Mouse (Mus musculus) T-helper 17 cell (primary cell): ENCODE results near the gene Ccnd1.

Experiments used
- in situ Hi-C, 2 experiments: fragments of 300-600 bp; cut with MboI, MseI; formaldehyde crosslinking; loops; 1 replicate in 1 of 2; 2 replicates in 1 of 2; pipeline ENCODE4 v1.15.1; 2025; ENCODE audit warnings: high pct_unique_total_duplicates in 2 of 2

Ccnd1 gene

DNA sequence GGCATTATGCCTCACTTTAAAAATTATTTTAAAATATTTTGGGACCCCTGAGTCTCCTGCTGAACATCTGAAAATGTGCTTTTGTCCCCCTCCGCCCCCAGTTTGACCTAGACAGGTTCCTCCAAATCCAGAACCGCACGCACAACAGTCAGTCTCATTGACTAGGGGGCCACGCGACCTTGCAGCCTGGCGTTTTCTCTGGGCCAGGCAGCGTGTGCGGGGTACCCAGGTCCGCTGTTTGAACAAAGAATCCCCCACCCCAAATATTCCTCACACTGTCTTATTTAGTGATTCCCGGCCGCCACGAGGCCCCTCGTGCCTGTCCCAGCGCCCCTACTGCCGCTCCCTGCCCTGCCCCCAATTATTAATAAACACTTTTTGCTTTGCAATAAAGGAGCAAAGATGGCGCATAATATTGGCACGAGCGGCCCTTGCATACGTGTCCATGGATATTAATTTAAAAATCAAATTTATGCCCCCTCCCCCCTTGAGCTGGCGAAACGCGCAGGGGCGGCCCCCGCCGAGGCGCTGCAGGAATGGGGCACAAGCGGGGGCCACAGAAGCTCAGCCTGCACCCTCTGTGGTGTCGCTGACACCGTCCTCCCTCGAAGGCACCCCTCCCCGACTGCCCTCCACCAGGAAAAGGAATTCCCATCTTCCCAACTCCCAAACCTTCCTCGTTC is 923 bp downstream of the Ccnd1 start:
- in situ Hi-C loops: loop anchor here (5.0 to 10.0 kb wide), 3 partner anchors 176 to 303 kb away; no protein-coding TSS in a partner anchor

DNA sequence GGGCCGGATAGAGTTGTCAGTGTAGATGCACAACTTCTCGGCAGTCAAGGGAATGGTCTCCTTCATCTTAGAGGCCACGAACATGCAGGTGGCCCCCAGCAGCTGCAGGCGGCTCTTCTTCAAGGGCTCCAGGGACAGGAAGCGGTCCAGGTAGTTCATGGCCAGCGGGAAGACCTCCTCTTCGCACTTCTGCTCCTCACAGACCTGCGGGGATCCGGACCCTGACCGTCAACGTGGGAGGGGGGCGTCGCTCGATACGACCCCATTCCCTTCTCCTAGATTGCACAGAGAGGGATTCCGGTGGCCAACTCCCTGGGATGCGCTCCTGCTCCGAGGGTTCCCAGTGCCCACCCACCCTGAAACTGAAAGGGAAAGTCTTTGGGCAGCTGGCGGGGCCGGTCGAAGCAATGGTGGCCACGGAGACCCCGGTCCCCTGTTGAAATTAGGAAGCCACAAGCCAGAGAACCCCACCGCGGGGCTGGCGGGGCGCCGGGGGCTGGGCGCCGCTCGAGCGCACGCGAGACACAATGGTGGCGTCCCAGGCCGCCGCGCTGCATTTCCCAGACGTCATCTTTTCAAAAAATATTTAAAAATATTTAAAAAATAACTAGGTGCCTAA is 1.7 kb downstream of the Ccnd1 start:
- in situ Hi-C loops: loop anchor here (5.0 to 10.0 kb wide), 3 partner anchors 177 to 304 kb away; no protein-coding TSS in a partner anchor

- in situ Hi-C loops: loop anchor here (5.0 to 10.0 kb wide), 3 partner anchors 177 to 305 kb away; no protein-coding TSS in a partner anchor
Measured at GRCm38 (mm10) chr7:144937490-144937889, 2.2 kb downstream of the Ccnd1 start.

- in situ Hi-C loops: loop anchor here (5.0 to 10.0 kb wide), 3 partner anchors 178 to 306 kb away; no protein-coding TSS in a partner anchor
Measured at GRCm38 (mm10) chr7:144936311-144936880, 3.3 kb downstream of the Ccnd1 start.

- in situ Hi-C loops: loop anchor here (5.0 to 10.0 kb wide), 3 partner anchors 179 to 307 kb away; no protein-coding TSS in a partner anchor
Measured at GRCm38 (mm10) chr7:144935563-144935962, 4.2 kb downstream of the Ccnd1 start.

DNA sequence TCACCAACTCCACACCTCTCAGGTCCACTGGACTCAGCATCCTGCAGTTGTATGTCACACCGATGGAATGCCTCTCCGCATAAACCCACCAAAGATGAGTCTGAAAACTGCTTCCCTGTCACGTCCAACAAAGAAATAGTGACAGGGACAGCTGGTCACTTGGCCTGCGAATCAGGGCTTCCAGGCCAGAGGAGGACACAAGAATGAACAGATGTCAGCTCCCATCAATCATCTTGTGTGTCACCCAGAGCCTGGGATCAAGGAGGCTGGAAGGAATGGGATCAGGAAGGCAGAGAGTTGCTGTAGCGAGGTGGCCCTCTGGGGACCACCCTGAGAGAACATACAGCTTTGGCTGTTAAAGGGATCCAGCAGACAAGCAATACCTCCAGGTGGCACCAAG is 4.8 kb downstream of the Ccnd1 start:
- in situ Hi-C loops: loop anchor here (5.0 to 10.0 kb wide), 3 partner anchors 180 to 307 kb away; no protein-coding TSS in a partner anchor

GRCm38 (mm10) chr7:144933796-144934195 is 5.9 kb downstream of the Ccnd1 start:
- in situ Hi-C loops: loop anchor here in 1 of 2 experiments (10.0 kb wide), 1 partner anchor 181 kb away; no protein-coding TSS in a partner anchor

DNA sequence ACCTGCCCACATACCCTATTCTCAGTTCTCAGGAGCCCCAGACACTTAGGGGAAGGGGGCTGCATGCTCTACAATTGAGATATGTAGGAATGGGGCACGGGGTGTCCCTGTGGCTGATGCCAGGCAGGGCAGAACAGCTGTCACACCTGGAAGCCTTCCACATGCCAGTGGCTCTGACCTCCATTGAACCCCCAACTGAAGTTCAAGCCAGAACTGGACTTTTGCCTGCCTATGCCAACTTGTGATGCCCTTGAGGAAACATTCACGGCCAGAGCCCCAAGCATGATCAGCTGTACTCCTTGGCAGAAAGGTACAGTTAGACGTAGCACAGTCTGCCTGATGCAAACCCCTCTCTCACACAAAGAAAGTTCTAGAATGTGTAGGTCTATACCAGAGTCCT is 6.4 kb downstream of the Ccnd1 start:
- in situ Hi-C loops: loop anchor here in 1 of 2 experiments (10.0 kb wide), 1 partner anchor 181 kb away; no protein-coding TSS in a partner anchor

DNA sequence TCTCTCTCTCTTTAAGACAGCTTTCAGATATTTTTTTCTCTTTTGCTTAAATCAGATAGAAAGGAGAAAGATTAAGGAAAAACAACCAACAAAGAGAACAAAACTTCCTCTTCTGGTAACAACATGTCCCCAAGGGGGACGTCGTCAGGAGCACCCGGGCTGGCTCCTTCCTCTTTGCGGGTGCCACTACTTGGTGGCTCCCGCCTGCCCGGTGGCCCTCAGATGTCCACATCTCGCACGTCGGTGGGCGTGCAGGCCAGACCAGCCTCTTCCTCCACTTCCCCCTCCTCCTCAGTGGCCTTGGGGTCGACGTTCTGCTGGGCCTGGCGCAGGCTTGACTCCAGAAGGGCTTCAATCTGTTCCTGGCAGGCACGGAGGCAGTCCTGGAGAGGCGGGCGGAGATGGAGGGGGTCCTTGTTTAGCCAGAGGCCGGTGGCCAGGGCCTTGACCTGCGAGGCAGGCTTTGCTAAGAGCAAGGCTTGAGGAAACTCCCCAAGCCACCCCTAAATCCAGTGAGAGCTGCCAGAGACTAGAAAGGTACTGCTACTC is 7.3 kb downstream of the Ccnd1 start:
- in situ Hi-C loops: loop anchor here in 1 of 2 experiments (10.0 kb wide), 1 partner anchor 182 kb away; no protein-coding TSS in a partner anchor

DNA sequence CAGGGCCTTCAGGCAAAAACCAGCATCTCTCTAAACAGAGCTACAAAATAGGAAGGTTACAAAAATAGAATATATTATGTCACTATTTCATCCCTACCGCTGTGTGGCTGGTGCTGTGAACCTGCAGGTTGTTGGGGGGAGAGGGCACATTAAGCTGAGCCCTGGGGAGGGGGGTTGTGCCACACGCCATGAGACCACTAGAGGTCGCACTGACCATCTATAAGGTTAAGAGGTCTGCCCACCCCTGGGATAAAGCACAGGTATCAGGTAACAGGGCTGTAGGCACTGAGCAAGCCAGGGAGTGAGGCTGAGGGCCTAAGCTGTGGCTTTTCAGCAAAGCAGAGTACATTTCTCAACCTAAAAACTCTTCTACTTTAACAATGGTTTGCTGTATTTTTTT is 7.9 kb downstream of the Ccnd1 start:
- in situ Hi-C loops: loop anchor here in 1 of 2 experiments (10.0 kb wide), 1 partner anchor 183 kb away; no protein-coding TSS in a partner anchor

DNA sequence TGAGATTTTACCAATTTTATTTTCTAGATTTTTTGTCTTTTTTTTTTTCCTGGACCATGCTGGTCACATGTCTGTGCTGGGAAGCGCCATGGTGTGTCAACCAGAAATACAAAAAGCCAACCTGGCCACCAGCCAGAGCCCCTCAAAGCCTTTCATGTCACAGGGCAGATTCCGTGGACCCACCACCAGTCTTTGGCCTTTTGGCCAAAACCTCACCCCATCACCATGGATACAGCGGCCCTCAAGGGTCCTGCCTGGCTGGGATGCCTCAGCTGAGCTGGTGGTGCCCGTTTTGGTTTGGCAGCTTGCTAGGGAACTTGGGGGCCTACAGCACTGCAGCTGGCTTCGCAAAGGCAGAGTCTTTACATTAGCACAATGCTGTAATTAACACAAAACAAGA is 9.8 kb downstream of the Ccnd1 start:
- in situ Hi-C loops: loop anchor here in 1 of 2 experiments (10.0 kb wide), 1 partner anchor 185 kb away; no protein-coding TSS in a partner anchor

DNA sequence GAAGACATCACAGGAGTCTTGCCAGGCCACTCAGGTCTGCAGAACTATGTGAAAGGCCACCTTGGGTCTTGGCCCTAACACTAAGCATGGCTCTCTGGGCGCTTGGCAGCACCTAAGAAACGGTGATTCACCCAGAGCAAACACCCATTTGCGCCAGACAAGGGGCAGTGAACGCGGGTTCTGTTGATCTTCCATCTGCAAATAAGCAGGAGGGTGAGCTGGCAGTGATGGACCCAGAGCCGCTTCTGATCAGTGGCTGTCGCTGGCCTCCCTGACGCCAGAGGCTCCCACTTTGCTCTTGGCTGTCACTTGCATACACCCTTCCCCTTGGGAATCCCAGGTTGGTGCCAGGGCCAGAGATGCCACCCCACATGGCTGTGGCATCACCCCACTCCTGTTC is 10.2 kb downstream of the Ccnd1 start:
- in situ Hi-C loops: no loop called here

DNA sequence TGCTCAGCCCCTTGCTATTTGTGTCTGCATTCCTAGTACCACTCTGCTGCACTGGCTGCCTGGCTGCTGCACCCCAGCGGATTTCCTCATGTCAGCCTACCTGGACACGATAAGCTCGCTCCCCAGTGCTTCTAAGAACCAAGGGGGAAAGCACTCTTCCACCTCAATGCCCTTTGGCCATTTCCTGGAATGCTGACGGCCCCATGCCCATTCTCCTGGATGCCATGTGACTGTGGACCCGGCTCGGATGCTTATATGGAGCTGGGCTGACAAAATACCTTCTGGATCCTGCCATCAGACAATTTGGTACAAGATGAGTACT is 10.9 kb downstream of the Ccnd1 start:
- in situ Hi-C loops: no loop called here

DNA sequence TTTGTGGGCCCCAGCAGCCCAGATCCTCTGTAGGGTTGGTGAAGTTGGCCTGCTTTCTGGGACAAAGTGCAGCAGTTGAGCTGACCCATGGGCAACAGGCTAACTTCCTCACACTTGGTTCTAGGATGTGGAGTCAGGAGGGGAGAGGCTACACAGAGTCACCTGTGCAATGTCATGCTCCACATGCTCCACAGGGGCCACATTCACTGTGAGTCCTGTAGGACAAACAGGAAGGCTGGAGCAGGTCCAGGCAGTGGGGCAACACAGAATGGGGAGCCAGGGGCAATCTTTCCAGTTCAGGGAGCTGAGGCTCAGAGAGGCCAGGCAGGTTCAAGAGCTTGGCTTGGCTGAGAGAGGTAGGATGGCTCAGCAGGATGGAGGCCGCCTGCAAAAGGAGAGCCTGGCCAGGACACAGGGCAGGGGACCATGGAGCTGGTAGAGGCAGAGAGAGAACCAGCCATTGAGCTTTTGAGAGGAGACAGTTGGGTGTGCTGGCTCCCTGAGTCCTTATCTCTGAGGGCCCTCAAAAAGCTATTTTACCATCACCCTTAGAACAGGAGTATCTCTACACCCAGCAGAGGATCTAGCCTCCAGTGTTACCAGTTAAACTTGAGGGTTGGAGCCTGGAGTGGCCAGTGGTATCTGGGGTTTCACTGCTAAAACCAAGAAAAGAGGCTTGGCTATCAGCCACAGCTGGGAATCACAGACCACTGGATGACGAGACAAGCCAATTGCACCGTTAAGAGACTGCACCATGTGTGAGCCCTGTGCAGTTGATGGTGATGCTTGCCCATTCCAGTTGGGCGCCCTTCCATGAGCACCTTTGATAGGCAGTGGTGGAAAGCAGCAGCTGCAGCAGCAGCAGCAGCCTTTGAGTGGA is 11.5 kb downstream of the Ccnd1 start:
- in situ Hi-C loops: no loop called here

- in situ Hi-C loops: no loop called here
Measured at GRCm38 (mm10) chr7:144927591-144927990, 12.1 kb downstream of the Ccnd1 start.

DNA sequence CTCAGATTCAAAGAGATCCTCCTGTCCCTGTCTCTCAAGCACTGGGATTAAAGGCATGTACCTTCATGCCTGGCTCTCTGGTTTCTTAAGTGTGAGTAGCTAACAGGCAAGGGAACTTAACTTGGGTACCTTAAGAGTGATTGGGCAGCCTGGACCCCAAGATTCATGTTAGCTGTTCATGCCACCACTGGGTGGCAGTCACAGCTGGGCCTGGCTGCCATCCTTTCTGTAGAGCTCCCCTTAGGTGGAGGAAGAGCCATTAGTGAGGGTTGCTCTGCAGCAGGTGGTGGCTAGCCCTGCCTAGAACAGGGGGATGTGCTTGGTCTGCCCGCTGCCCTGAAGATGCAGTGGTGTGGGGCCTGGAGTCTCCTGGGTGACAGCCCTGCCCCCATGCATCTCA is 20.9 kb downstream of the Ccnd1 start:
- in situ Hi-C loops: no loop called here

- in situ Hi-C loops: no loop called here
Measured at GRCm38 (mm10) chr7:144914948-144915750, 24.6 kb downstream of the Ccnd1 start, which contains the start of gene LTO1. LTO1 (plus strand) TSS chr7:144915100.

- in situ Hi-C loops: no loop called here
Measured at GRCm38 (mm10) chr7:144914296-144914947, 25.3 kb downstream of the Ccnd1 start.

DNA sequence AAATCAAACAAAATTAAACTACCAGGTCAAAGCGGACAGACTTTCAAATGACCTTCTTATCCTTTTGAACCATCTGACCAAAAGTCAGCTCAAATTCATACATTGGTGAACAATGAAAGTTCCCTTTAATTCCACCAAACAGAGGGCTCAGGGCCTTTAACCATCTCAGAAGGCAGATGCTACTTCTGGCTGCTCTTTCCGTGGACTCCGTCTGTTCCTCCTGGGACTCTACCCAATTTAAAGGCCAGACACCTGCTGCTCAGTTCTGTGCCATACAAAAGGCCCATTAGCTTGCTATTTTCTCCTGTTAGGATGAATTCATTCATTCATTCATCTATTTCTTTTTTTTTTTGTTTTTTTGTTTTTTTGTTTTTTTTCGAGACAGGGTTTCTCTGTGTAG is 26.8 kb downstream of the Ccnd1 start:
- in situ Hi-C loops: no loop called here
